26 mouse cellular contexts compared by ENCODE assay signal in genomic region chr1:40825826-40826225, GRCm38 (mm10). TPM values are rescaled to one million over a fixed set of nuclear protein-coding genes. Genes with fewer than 3 reads are reported as not detected.
A peak's percentile ranks its signal among the peaks of the same experiment; 100 is the strongest.
DNase-seq lines count a peak whose midpoint lies in the region; TF ChIP-seq lines count a peak whose summit lies in the region.
"Had no signal": no experiment of that assay in that cellular context is flagged by ENCODE, and none has a peak within 500 bp of the region (broad histone marks: within the 10 kb centered on the region; RNA-seq: fewer than 3 reads in every experiment).

No protein-coding gene starts in this region.

- peak overlapping the region; percentile 90 for H3K27ac ChIP-seq in gastrocnemius, adult 2 months
- H3K27ac ChIP-seq: embryonic facial prominence, embryonic 10.5 days; embryonic facial prominence, embryonic 13.5 days; forebrain, embryonic 12.5 days; forebrain, embryonic 15.5 days; heart, embryonic 13.5 days; hindbrain, embryonic 14.5 days; hindbrain, postnatal 0 days had no signal

- DNase-seq in adrenal gland, adult (ENCODE audit: inconsistent age in 2 of 2, low spot score in 1 of 2): peak; percentile 38 to 53
- DNase-seq in adrenal gland, postnatal 14 days: no peak
- peak; percentile 42 for DNase-seq in gastrocnemius, adult 2 months
- DNase-seq in gastrocnemius, adult 18-20 months (ENCODE audit: low spot score): no peak
- DNase-seq in ovary, adult 18-20 months (ENCODE audit: low spot score): peak; percentile 24
- no peak for DNase-seq in ovary, postnatal 36 days (ENCODE audit: low spot score)
- DNase-seq in kidney, adult 9 months: no peak
- DNase-seq in frontal cortex, postnatal 14 days (ENCODE audit: low spot score in 2 of 2): no peak
- DNase-seq: cerebellum, adult 11-12 months; cerebellum, adult 8-10 months; cerebellum, postnatal 10 days; cerebellum, postnatal 36 days; embryo, embryonic 11 days; gastrocnemius, postnatal 25 days; heart, postnatal 14 days; heart, postnatal 4 days; kidney, adult 2 months had no signal

- no peak for TF ChIP-seq CTCF in gastrocnemius, adult 2 months (IDR thresholded peaks at IDR 0.05)

- H3K4me3 ChIP-seq in gastrocnemius, adult 2 months: peak overlapping the region; percentile 28; the same call in 1 of the 2 replicates
- H3K4me3 ChIP-seq: embryonic facial prominence, embryonic 10.5 days; embryonic facial prominence, embryonic 13.5 days; erythroblast, embryonic 14.5 days; forebrain, embryonic 12.5 days; forebrain, embryonic 15.5 days; heart, embryonic 13.5 days had no signal

- intact Hi-C loops in gastrocnemius, adult 2 months (cut with DNase I): no loop called here

RNA-seq across cellular contexts. Expression of gene Tmem182, which starts 20.4 kb away (rescaled TPM):
- 4.5 and 6.4 TPM in 2 replicates for total RNA-seq in adrenal gland, postnatal 14 days (2021)
- 100 to 1,000 TPM; 181 to 243 TPM for total RNA-seq in gastrocnemius, adult 2 months (2021)
- total RNA-seq in gastrocnemius, adult 18-20 months (2021): 100 to 1,000 TPM; 214 to 218 TPM
- total RNA-seq: ES-E14 had no signal

RNA-seq across cellular contexts. Expression of gene Mfsd9, which starts 35.3 kb away (rescaled TPM):
- total RNA-seq in adrenal gland, postnatal 14 days (2021): 2.6 and 3.2 TPM in 2 replicates
- total RNA-seq in gastrocnemius, adult 2 months (2021): under 1 TPM; 0.31 to 0.89 TPM
- total RNA-seq in gastrocnemius, adult 18-20 months (2021): under 1 TPM; 0.41 to 0.43 TPM

Comparison
In these comparisons a context has a peak if more than half of its experiments do, and no peak if none do; other contexts are left out.
1. DNase-seq: peak in adrenal gland, adult (2 of 2), gastrocnemius, adult 2 months (single experiment) and ovary, adult 18-20 months (single experiment); none in adrenal gland, postnatal 14 days (single experiment), gastrocnemius, adult 18-20 months (single experiment), ovary, postnatal 36 days (single experiment), kidney, adult 9 months (single experiment) and frontal cortex, postnatal 14 days (0 of 2).
2. RNA of gene Tmem182, which starts 20.4 kb away (total RNA-seq): 181 to 243 TPM in gastrocnemius, adult 2 months and 214 to 218 TPM in gastrocnemius, adult 18-20 months; 4.5 to 6.4 TPM in adrenal gland, postnatal 14 days; every median in the first group is over 10 times any median in the second.